Mouse (Mus musculus) heart, adult 18-20 months (tissue): ENCODE data around the gene Nfia. TPM values are rescaled to one million over a fixed set of nuclear protein-coding genes. Genes with fewer than 3 reads are reported as not detected.

Experiments
- DNase-seq, 2 experiments: peaks; one replicate each; pipeline ENCODE4 v3.0.0; 2021 to 2022; ENCODE audit warnings: mixed read lengths in 1 of 2
- total RNA-seq, 2 experiments: library from RNA; stranded (reverse); gene quantifications; 2 replicates each; pipeline ENCODE4 v1.2.3; 2021

Nfia gene
- total RNA-seq, 2 experiments from 2014 or later = 115 to 127 TPM

DNA sequence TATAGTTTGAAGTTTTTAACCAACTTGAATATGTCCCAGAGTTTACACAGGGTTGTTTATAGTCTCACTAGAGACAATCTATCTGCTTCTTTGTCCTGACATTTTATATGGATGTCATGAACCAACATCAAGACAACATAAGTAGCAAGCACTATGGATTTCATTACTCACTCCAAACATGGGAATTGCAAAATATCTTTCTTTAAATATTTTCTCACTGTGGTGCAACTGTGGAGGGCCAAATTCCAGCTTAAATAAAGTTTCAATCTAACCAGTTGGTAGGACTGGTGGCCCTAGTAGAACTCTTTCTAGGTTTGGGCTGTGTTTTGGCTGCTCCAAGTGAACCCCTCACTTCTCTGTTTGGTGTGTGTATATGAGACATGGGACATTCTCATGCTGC is 43.5 kb downstream of the Nfia start:
- no peak for DNase-seq

DNA sequence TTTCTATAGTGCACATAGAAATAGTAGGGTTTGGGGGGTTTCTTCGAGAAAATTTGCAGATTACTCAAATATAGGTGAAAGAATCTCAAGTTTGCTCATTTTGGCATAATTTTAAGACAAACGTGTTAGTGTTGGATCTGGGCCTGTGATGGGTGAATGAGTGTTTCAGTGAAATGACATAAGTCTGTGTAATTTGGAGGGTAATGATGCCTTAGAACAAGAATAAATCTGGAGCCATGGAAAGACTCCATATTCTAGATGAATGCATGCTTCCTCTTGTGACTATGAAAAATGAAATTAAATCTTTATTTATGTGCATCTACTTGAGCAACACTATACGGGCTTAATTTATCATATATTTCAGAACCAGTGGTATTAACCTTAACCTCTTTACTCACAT is 44.2 kb downstream of the Nfia start:
- DNase-seq = no peak

DNA sequence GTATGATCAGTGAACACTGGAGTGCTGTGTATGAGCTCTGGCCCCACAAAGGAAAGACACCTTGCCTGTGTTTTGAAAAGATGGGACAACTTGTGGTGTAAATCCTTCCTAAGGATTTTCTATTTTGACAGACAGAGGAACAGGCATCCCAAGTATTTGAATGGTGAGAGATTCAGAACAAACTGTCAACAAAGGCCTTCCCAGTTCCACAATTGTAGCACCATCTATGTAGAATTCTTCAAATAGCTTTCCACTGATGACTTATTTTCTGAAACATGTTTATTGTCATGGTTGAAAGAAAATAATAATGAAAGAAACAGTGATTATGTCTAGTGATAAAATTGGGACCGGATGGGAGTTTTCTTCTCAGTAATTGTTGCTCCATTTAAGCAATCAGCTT is 45.2 kb downstream of the Nfia start:
- no peak for DNase-seq

DNA sequence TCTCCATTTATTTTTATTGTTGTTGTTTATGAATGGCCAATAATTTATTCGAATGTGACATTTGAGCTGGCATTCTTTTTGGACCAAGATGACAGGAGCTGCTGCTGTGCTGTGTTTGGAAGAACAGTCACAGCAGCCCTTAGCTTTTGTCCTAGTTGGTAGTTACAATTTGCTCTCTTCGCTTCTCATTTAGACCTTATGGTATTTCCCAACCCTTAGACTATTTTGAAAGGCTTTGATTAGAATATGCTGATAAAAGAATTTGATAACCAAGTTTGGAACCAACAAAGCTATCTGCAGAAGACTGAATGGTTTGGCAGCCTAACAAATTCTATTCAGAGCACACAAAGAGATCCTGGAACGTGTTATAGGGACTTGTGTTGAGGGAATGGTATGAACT is 46.0 kb downstream of the Nfia start:
- no peak for DNase-seq

DNA sequence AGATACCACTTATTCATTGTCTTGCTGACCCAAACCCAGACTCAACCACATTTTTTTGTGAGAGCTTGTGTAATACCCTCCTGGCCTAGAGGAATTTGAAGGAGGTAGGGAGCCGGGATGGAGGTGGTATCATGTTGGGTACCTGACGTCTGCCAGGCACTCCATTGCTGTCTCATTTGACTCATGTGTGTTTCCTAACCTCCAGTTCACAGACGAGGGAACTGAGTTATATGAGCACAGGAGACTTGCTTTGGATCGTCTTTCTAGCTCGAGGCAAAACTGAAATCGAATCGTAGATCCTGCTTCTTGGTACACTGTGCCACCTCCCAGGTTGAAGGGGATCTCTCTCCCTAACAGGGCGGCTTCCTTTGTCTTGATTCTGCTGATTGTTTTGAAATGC is 46.6 kb downstream of the Nfia start:
- DNase-seq = no peak

DNA sequence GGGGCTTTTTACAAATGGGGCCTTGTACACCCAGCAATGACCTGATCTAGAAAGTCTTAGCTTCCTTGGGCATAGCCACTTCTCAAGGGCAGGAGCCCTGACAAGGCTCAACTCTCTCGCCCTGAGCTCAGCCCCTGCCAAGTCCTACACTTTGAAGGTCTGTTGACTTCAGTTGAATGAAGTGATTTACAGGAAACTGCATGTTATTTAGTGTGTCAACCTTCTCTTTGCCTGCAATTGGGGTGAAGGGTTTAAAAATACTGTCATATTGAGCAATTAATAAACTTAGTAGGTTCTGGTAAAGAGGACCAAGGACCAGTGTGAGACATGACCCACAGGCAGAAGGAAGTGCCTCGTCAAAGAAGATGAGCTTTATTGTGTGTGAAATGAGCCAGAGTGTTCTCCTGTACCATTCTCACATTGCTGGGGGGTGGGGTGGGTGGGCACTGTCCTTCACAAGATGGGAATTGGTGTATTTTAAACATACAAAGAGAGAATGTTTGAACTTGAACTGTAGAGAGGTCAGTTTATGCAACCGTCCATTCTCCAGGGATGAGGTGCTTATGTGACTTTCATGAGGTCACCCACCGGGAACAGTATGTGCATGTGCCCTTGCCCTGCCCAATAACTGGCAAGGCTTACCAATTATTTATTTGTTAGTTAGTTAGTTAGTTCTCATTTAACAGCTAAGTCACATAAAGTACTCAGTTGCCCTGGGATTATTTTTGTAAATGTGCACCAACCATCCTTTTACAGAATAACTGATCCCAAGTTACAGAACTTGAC is 48.1 kb downstream of the Nfia start:
- DNase-seq = no peak

DNA sequence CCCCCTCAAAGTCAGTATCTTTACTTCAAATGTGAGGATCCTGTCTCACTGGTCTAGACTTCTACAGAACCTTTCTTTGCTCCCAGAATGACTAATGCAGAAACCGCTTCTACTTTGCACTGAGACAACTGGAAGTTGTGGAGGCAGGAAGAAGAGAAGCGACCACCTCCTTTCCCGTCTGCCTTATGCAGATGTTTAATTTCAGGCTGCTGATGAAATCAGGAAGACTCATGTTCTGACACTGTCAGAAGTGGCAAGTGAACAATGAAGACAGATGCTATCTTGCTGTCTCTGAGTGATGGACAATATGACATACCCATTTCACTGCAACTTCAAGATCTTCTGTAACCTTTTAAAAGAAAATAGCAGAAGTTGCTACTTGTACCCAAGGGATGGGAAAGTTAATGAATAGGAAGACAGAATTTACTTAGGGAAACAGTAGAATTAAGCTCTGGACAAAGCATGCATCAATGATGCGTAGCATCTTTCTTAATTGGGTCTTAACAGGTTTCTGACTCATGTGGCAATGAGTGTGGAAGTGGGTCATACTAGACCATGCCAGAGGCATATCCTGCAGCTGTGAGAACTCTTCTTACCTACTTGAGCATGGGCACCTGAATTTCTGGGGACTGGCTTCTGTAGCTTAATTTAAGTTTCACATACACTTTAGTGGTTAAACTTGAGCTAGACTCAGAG is 49.2 kb downstream of the Nfia start:
- no peak for DNase-seq

DNA sequence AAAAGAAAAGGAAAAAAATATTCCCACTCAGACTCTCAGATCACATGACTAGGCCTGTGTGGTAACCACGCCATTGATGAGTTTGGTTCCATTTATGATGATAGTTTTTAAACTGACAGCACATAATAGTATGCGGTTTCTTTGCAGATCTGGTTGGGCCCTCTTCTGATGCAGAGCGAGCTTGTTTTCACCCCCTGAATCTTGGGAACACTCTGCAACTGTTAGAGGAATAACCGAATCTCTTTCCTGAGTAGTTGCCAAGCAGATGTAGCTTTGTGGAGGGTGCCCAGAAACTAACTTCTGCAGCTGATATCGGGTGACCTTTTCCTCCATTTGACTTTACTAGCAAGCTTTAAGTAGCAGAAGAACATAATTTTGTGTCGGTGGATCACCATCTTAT is 51.0 kb downstream of the Nfia start:
- DNase-seq = peak; percentile 43 to 53

DNA sequence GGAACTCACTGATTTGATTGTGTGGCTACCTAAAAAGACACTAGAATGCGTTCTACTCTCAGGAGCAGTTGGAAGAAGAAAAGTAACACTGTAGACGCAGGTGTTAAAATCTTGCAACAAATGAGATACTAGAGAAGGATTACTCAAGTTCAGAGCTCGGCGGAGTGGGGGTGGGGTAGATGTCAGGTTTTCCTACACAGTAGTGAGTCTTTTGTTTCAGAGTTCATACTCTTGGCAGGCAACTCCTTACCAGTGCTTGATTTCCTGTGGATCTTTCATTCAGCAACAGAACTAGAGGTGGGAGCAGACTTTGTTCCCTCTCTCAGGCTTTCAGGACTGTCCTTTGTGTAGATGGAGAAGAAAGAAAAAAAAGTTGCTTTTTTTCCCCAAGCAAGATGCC is 51.9 kb downstream of the Nfia start:
- DNase-seq = peak; percentile 35 to 49

DNA sequence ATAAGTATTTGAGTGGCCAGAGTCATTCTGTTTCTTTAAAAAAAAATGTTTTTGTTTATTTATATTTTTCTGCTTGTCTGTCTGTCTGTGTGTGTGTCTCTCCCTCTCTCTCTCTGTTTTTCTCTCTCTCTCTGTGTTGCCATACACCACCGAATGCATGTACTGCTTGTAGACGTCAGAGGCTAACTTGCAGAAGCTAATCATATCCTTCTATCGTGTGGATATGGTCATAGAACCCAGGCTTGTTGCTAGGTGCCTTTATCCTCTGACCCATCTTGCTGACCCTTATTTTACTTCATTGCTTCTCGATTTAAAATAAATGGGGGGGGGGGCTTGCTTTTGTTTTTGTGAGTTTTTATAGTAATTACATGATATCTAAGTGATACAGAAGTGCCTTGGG is 52.9 kb downstream of the Nfia start:
- DNase-seq = no peak

DNA sequence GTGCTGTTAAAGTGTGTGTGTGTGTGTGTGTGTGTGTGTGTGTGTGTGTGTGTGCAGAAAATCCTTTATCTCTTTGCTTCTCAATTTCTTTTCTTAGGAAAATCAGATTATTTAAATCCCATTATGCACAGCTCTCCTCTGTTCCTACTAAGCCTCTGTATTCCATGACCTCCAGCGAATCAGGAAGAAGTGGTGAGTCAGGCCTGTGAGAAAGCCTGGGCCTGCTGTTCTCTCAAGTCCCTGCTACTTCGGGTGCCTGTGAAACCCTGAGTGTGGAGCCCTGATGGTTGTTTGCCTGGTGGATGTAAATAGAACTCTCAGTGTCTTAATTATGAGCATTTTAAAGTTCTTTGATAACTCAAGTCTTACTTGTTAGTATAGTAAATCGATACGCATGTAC is 53.3 kb downstream of the Nfia start:
- no peak for DNase-seq

DNA sequence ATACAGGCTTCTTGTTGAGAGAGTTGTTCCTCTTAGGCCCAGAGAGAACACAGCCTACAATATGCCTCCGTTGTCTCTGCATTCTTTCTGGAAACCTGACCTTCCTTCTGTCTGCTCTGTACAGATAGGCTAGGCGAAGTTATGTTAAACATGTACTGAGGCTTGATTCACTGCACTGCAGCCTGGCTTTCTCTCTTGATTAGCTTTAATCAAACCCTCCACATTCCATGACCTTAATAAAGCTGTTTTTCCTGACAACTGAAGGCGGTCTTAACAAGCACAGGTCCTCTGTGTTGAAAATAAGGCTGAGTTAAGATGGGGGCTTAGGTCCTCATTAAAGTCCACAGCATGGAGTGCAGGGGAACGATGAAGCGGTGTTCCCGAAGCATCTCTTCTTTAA is 54.6 kb downstream of the Nfia start:
- DNase-seq = no peak

DNA sequence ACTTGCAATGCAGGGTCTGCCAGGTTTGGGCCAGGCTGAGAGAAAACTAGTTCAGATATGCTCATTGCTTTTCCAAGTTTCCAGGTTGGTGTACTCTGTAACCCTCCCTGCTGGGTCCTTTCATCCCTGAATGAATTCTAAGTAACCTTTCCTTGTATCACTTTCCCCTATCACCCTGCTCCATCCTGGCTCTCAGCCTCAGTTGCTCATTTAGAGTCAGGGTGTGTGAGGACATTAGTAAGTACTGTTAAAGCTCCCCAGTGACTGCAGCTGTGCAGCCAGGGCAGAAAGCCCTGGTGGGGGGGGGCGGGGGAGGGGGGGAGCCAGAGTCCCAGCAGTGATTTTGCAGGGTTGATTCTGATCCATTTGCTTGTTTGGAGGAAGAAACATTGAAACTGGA is 56.0 kb downstream of the Nfia start:
- no peak for DNase-seq

DNA sequence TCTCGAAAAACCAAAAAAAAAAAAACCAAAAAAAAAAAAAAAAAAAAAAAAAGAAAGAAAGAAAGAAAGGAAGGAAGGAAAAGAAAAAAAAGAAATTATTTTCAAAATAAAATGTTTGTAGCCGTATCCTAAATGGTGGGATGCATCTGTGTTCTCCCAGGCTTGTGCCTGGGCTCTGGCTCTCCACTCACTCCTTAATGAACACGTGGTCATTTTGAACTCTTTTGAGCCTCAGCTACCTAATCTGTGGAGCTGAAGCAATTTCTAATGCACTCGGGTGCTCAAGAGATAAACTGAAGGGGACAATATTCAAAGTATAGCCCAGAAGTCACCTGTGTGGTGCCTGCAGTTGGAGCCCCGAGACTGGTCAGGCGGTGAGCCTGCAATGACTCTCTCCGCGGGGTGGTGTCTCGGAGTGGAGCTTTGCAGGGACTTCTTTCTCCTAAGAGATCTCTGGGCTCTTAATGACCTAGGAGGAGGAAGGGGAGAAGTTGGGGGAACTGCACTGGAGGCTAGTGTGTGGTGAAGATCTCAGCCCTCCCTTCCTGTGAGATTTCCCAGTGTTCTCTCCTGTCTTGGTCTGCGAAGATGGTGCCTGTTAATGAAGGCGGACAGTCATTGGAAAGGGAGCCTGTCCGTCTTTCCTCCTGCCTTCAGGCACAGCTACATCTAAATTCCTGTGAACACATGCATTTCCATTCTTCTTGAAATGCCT is 57.0 kb downstream of the Nfia start:
- no peak for DNase-seq

DNA sequence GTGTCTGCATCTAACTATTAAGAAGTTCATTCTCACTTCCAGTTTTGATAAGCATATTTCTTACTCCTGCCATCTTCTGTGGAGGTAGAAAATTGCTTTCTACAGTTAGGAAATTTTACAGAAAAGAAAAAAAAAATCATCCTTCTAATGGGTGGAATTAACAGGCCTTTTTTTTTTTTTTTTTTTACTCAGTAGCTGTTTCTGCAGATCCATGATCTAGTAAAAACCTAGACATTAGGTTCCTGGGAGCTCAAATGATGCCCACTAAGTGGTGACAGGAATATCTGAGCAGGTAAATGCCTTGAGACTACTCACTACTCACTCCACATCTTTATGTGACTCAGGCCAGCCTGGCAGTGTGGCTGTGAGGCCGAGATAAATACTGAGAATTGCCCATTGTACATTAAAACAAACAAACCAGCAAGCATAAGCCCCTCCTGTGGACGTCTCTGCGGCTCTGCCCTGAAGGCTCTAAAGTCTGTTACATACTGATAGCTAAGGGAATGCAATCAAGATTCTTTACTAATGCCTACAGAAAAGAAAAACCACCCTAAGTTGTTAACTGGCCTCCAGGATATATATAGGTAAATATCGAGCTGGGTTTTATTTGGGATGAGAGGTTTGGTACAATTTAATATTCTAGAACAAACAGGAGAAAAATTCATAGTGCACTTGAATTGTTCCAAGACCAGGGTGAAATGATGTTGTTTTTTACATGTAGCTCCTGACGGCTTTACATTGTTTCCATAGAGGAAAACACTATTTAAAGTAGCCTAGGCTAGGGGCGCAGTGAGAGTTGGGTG is 57.7 kb downstream of the Nfia start:
- no peak for DNase-seq

DNA sequence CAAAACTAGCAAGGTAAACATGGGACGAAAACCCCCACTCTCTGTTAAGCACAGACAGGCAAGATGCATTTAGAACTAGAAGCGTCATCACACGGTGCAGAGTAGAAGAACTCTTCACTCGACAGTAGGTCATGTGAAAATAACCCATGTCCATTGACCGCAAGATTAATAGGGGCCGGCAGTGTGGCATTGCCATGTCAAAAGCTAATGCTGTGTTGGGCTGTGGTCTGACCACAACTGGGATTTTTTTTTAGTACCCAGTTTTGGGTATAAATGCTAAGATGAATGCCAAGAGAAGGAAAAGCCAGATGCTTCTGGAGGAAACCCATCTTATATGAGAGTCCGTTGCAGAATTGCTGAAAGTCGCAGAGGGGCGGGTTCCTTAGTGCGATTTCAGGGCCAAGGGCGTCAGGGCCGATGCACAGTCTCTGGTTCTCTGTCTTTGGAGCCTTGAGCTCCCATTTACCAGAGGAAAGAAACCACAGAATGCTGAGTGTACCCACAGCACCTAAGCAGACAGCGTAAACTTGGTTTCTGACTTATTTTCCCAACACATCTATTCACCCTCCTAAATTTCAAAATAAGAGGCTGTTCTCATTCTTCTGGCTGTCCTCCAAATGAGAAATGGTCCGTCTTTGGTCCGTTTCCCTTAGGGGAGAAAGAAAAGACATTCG is 58.5 kb downstream of the Nfia start:
- DNase-seq = no peak

DNA sequence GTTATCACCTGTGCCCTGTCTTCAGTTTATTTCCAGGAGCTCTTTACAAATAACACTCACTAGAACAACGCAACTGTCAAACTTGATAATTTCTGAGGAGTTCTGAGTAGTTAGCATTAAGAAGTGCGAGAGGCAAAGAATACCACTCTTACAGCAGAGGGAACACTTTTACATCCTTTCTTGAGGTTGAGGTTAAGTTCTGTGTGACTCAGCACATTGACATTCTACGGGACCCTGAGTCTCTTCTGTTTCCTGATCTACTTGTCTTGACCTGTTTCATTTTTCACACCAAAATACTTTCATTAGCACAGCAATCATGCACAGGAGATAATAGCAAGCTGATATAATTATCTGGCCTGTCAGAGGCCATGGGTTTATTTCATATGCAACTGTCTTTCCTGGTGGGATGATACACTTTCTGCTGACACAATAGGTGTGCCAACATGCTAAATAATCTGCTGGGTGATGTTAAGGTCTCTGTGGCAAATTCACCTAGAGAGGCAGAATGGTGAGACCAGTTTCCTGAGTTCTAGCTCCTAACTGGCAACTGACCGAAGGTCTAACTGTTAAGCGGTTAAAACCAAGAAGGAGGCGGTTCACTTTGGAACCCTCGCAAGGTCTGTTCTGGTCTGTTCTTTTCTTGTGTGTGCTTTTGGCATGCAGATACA is 59.2 kb downstream of the Nfia start:
- no peak for DNase-seq

DNA sequence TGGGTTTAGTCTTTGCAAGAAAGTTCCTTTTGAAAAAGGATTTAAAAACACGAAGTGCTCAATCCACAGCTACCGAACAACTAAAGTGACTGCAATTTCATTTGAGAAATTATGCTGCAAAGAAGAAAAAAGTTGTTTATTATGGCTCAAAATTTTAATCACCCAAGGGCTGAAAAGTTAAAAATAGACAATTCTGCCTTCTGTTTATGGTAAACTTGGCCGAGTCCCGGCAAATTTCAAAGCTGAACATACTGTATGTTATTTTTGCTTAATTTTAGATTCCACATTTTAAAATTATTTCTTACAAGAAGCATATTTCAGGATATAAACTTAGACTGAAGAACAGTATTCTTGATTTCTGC is 59.7 kb downstream of the Nfia start:
- DNase-seq = no peak

DNA sequence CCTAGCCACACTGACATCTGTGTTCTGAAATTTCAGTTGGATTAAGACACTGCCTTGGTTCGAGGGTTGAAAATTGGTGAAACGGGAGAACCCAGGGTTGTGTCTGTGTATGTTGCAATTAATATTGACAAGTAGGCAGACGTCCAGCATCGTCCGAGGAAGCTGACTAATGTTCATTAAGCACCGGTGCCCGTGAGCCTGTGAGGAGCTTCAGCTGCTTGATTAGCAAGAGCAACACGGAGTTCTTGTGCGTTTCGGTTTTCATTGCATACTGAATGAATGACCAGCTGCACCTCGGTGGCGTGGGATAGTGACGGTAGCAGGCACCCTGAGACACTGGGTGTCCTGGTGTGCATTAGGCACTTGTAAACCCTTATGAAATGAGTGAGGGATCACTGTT is 64.3 kb downstream of the Nfia start:
- peak; percentile 43 to 49 for DNase-seq

DNA sequence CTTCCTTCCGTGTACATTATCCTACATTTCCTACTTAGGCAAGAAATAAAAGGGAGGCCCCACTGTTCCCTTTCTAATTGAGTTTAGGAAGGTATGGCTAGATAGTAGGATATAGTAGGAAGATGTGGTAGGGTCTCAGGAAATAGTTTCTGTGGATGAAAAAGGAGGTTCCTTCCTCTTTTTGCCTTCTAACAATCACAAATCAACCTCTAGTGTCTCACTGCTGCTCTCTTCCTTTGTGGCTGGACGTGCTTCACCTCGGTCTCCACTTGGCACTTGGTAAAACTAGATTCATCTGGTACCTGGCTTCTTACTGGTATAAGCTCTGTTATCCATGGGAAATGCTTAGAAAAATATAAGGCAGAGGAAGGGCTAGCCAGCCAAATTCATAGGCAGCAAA is 65.2 kb downstream of the Nfia start:
- no peak for DNase-seq

DNA sequence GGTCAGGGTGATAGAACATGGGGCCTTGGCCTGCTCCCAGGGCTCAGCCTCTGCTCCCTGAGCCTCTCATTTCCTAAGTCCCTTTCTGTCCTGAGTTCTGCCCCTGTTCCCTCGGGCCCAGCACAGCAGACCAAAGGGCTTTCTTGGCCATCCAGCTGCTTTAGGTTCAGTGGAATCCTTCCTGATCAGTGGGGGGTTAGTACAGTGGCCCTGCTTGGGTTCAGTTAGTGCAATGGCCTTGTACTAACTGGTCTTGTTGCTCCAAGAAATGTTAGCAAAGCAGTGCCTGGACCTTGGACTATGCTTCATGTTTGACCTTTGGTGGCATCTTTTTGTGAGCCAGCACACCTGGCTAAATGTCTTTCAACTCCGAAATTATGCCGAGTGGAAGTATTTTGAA is 66.1 kb downstream of the Nfia start:
- DNase-seq = no peak
